Mouse (Mus musculus): ENCODE data around the gene Abcc8. TPM values are rescaled to one million over a fixed set of nuclear protein-coding genes. Genes with fewer than 3 reads are reported as not detected.
"Not testable (repeated sequence)": the region's sequence is repeated elsewhere in the genome, so short reads cannot be mapped to it uniquely, and the experiment has no call there.

Abcc8 gene
- 10 to 100 TPM; 39.5 to 54.6 (median 45.7) TPM for total RNA-seq (2022)

DNA sequence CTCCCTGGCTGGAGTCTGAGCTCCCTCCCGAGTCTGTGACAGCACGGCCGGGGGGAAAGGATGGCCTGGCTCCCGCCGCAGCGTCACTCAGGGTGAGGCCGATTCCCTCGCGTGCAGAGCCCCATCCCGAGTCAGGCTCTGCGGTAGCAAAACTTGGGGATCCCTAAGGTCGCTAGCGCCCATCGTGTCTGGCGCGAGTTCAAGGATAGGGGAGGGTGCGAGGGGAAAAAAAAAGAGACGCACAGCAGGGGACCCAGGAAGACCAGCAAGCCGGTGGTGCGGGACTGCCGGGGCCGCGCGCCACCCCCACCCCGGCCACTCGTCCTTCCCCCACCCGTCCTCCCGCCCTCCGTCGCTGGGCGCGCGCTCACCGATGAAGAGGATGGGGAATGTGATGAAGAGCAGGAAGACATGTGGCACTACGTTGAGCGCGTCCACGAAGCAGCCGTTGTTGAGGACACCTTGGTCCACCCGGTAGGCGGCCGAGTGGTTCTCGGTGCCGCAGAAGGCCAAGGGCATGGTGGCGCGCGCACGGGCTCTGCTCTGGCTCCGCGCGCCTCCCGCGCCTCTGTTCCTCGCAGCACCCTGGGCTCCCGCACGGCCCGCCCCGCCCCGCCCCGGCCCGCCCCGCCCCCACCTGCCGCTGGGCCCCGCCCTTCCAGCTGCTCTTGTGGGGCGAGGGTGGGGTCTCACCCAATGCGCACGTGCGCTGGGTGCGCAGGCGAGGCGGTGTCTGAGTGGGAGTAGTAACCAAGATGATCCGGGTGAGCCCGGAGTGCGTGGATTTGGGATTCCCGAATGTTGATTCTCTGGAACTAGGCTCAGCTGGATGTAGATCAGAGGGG lies at the start of gene Abcc8:
Gene Abcc8, minus strand, starts transcription at position 603 of the 845 bp plus-strand sequence.
- DNase-seq (ENCODE audit: low spot score): no peak

DNA sequence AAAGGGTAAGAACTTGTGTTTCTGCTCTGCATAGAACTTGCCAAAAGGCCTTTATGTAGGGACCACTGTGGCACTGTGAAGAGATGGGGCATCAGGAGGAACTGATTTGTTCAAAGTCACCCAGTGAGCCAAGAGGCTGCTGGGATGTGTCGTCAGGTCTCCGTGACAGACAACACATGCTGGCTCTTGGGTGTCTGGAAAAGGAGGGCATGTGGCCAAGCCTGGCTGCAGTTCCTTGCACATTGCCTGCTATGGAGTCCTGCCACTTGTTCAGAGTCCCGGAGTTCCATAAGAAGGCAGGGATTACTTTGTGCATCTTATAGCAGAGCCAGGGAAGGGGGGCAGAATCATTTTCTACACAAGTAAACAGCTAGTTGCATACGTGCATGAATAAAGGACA lies 47.1 kb upstream of the Abcc8 start:
- peak; percentile 57 for DNase-seq (ENCODE audit: low spot score)

DNA sequence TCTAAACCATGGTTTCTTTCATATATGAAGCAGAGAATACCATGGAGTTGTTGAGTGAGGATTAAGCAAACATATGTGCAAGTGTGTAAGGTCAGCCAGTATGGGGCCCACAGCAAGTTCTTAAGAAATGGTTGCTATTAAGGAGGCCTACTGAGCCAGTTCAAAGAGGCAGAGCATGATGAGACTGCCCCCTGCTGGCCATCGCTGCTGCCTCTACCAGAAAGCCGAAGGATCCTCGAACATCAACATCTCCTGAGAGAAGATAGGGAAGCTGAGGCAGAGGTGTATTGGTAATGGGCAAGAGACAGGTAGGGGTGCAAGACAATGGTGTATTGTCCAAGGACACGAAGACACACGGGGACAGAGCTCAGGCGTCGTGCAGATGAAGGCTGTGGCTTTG lies 46.4 kb upstream of the Abcc8 start:
- no peak for DNase-seq (ENCODE audit: low spot score)

DNA sequence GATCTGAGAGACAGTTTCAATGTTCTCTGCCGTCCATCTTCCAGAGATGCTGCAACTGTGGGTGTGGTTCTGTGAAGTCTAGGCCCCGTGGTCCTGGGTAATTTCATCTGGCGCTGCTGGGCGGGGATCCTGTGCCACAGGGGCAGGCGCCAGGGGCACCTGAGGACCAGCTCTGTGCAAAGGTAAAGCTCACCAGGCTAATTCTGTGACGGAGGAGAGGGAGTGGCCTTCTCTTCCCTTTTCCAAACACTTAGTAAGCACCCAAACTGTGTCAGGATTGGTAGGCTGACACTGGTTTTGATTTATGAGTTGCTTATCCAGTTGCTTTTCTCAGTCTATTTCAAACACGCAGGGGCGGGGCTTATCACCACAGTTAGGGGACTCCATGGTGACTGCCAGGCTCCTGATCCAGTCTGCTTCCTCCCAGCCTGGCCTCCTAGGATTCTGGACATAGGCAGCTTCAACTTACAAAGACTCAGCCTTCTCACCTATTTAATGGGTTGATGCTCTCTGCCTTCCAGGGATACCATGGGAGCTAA lies 40.8 kb upstream of the Abcc8 start:
- DNase-seq (ENCODE audit: low spot score): no peak

DNA sequence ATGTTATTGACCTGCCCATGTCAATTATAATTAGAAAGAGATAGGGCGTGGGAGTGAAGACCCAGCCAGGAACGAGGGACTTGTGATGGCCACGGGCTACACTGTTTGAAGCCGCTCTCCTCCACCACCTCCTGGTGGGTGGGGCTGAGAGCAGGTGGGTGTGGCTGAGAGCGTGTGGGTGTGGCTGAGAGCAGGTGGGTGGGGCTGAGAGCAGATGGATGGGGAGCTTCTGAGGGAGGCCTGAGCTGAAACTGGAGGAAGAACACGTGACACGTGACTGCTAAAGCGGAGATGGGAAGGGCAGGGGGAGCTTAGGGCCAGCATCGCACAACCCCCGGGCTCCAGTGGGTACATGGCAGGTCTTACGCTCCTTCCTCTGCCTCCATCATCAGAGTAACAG lies 38.6 kb upstream of the Abcc8 start:
- DNase-seq (ENCODE audit: low spot score): no peak

DNA sequence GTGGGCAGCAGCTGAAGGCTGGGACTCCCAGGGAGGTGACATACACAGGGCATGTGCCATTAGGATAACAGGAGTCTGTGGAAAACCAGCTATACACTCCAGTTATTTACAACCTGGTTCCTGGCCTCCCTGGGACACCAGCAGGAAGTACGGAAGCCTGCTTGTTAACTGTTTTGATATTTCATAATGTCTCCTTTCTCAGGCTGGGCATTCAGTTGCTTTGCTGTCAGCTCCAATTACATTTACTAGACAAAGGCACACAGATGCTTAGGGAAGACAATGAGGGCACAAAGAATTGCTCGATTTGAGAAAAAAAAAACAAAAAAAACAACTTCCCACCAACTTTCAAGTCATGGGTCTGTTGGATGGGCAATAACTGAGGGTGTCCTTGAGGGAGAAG lies 36.6 kb upstream of the Abcc8 start:
- DNase-seq (ENCODE audit: low spot score): no peak

DNA sequence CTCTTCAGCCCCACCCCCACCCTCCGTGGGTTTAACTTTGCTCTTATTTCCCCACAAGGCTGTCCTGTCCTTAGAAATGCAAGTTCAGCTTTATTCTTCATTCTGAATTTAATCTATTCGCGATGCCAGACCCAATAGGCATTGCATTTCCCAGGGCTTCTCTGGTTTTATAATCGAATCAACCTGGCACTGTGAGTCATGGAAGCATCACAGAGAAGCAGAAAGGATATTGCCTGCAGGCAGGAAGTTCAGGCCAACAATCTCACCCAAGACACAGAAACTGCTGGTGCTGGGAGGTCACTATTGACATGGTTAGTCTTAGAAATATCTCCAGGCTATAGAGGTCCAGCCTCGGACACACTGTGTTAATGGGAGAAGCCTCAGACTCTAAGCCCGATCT lies 30.4 kb upstream of the Abcc8 start:
- DNase-seq (ENCODE audit: low spot score): no peak

DNA sequence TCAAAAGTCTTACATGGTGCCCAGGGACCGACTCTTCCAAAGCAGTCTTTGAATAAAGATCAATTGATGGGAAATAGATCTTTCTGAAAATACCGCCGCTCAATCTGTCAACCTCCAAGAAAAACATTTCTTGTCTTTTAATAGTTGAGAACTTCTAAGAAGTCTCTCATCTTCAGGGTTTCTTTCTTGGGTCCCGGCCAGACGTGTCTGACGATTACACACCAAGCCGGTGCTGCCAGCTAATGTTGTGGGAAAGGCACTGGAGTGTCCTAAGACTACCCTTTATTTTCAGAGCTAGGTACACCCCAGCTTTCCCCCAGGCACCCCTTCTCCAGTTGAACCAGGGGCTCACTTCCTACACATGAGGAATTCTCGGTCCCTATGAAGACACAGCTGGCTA lies 28.3 kb upstream of the Abcc8 start:
- DNase-seq (ENCODE audit: low spot score): no peak

DNA sequence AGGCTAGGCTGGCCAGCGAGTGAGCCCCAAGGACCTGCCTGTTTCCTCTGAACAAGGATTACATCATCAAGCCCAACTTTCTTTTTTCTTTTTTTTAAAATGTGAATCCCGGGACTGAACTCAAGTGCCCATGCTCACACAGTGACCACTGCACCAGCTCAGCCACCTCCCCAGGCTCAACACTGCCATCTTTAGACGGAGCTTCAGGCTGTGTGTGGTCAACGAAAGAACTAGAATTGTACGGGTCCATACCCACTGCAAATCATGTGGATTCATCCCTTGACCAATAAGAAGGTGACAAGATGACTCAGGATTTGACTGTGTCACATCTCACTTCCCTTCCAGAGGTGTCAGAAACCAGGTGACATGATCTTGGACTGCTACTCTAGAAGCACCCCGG lies 24.9 kb upstream of the Abcc8 start:
- DNase-seq (ENCODE audit: low spot score): no peak

DNA sequence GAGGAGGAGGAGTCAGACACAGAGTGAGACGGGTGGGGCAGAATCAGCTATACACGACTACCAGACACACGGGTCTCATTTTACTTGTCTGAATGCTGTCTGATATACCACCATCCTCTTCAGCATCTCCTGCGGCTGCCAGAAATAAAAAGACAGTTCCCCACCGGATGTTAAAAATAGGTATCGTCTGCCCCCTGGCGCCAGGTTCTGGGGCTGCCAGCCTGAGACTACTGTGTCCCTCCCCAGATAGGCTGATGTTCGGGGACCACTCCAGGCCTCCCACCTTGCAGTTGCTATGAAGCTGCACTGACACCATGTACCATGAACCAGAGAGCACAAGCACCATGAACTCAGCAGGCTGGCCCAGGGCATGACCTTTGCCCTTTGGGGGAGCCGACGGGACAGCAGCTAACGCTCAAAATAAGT lies 24.2 kb upstream of the Abcc8 start:
- no peak for DNase-seq (ENCODE audit: low spot score)

DNA sequence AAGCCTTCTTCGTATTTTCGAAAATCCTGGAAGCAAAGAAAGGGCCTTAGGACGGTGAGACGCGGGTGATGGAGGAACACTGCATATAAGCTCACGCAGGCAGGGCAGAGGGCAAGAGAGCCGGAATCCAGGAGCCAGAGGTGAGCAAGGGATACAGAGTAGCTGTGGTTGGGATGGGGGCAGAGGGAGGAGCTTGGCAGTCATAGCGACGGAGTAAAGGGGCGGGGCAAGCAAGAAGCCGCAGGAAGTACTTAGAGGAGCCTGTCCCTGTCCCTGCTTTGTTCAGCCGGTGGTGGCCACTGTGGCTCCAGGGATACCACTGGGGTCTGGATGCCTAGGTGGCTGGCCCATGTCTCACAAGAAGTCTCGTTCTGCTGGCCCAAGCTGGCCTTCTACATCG lies 21.8 kb upstream of the Abcc8 start:
- no peak for DNase-seq (ENCODE audit: low spot score)

DNA sequence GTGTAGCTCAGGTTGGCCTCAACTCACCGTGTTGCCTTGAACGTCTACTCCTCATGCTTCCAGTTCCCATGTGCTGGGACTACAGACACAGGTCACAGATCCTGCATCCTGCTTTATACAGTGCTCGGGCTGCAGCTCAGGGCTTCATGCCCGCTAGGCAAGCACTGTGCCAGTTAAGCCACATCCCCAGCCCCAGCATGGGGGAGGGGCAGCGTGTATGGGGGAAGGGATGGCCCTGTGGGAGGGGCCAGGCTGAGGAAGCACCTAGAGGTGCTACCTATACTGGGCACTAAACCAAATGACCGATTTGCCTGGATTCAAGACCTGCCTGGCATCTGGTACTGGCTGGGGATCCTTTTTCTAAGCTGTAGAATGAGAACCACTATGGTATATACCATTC lies 20.2 kb upstream of the Abcc8 start:
- DNase-seq (ENCODE audit: low spot score): no peak

DNA sequence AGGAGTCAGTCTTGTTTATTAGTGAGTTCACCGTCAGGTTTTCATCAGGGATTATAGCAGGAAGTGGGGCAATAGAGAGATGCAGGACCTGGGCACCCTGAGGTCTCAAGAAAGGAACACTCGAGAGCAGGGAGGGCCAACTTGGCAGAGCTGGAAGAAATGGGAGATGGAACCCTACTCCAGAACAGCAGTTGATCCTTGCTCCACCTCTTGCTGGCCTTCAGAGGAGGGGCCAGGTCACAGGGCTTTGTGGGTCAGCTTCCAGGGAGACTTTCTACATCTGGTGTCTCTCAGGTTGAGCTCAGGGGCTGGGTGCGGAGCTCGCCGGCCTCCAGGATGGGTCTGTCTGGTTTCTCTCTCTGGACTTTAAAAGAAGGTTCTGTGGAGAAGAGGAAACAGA lies 15.5 kb upstream of the Abcc8 start:
- DNase-seq (ENCODE audit: low spot score): no peak

DNA sequence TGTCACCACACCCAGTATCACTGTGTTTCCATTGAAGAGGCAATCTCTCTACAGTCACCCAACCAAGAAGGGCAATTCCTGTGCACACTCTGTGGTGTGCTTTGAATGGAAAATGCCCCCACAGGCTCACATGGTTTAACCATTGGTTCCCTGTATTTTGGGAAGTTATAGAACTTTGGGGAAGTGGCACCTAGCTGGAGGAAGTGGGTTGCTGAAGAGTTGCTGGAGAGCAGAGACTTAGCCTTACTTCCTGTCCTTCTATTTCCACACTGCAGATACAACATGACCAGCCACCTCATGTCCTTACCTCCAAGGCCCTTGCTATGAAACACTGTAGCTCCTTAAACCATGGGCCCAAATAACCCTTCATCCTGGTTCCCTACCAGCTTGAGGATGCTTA lies 4.4 kb upstream of the Abcc8 start:
- no peak for DNase-seq (ENCODE audit: low spot score)

DNA sequence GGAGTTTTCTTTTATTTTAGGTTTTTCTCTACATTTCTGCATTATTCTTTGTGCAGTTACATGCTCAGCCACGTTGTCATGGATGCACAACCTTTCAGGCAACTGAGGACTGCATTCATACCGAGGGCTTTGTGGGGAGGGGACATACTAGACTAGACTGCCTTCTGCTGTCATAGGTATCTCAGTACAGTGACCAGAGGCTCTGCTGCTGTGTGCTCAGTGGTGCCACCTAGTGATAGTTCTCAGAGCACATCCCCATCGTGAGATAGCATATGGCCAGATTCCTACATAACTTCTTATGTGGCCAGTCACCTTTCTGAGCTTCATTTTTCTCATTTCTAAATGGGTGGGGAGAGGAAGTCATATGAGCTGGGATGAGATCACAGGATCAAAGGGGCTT lies 1.8 kb upstream of the Abcc8 start:
- peak; percentile 13 for DNase-seq (ENCODE audit: low spot score)

DNA sequence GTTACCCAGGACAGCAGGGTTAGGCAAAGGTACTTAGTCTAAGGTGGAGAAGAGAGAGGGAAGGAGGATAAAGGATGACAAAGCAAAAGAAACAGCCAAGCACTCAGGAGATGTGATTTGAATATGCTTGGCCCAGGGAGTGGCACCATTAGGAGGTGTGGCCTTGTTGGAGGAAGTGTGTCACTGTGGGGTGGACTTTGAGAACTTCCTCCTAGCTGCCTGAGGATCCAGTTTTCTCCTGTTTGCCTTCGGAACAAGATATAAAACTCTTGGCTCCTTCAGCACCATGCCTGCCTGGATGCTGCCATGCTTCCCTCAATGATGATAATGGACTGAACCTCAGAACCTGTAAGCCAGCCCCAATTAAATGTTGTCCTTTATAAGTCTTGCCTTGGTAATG lies 10.9 kb downstream of the Abcc8 start:
- not testable (repeated sequence) for DNase-seq (ENCODE audit: low spot score)

DNA sequence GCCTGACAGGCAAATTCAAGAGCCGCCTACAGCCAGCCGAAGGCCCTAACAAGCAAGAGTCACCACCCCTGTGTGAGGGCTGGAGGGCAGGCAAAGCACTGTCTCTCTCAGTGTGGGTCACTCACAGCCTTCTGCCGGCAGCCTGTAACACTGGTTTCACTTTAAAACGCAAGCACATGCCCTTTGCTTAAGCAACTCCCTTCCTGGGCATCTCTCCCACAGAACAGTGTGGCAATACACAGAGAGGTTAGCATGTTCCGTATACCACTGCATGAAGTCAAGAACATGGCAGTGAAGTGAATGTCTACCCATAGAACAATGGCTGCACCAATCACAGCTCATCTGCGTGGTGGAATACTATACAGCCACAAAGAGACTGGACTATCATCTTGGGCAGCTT lies 11.4 kb downstream of the Abcc8 start:
- no peak for DNase-seq (ENCODE audit: low spot score)

DNA sequence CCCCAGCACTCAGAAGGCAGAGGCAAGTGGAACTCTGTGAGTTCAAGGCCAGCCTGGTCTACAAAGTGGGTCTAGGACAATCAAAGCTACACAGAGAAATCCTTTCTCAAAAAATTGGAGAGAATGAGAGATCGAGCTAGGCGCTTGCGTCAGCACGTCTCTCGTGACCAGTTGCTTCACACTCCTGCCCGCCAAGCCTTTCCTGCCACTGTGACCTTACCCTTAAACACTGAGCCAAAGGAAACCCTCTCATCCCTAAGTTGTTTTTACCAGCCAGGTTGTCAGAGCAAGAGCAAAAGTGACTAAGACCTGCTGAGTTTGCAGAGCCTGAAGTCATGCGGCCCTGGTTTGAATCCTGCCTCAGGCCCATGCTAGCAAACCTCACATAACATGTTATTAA lies 11.9 kb downstream of the Abcc8 start:
- DNase-seq (ENCODE audit: low spot score): no peak

DNA sequence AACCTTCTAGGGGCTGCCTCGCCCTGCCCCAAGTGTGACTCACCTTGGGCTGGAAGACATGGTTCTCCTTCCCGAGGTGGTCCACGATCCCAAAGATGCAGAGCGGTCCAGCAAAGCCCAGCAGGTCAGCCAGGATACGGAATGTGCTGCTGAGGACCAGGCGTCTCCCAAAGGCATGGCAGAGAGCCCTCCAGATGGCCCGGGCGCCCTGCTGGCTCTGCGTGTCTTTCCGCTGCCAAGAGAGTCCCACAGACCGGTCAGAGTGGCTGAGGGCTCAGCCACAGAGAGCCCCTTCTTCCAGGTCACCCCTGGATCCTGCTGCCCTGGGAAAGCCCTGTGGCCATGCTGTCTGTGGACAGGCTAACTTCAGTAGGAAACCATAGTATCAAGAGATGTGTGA lies 14.0 kb downstream of the Abcc8 start:
- no peak for DNase-seq (ENCODE audit: low spot score)

DNA sequence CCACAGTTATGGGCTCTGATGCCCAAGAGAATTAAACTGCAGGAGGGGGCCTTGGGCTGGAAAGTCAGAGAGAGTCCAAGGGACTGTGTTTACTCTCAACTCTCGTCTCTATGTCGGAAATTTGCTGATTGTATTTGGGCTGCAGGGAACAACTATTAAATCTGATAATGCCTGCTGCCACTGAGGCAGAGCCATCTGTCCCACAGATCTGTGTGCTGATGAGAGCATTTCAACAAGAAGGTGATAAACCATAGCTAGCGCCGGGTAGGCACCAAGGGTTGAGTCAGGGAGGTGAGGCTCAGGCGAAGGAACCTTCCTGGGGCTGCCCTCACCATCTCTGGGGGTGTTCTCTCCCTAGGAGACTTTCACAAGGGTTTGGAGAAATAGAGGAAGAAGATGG lies 17.1 kb downstream of the Abcc8 start:
- DNase-seq (ENCODE audit: low spot score): no peak

DNA sequence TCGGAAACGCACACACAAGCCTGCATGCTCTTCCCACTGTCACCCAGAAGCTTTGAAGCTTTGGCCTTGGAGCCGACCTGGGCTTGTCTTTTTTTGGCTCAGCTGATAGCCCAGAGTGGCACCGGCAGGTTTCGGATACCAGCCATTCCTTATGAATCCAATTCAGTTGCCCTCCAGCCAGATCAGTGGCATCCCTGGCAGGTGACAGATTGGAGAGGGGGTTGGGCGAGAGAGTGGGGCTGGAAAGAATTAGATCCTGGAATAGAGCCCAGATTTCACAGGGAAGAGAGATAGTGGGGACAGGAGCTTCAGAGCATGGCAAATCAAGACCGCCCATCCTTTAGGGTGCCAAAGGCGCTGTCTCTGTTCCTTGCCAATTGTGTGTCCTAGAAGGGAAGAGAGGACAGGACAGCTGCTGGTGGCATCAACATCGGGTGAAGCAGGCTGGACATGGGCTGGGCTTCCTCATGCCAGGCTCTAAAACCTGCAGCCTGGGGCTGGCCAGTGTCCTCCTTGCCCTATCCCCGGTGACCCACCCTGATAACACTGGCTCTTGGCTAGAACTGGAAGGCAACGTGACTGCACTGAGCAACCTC lies 17.6 kb downstream of the Abcc8 start:
- DNase-seq (ENCODE audit: low spot score): peak; percentile 78

DNA sequence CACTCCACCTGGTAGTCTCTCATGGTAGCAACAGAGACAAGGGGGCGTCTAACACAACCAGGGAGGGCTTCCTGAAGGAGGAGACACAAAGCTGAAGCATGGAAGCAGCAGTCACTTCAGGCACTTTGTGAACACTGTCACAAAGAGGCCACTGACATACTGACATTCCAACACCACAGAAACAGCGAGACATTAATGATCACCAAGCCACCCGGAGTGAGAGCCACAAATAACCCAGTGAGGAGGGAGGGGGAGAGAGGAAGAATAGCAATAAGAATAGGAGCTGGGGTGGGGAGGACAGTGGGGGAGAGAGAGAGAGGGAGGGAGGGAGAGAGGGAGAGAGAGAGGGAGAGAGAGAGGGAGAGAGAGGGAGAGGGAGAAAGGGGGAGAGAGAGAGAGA lies 18.2 kb downstream of the Abcc8 start:
- DNase-seq (ENCODE audit: low spot score): peak; percentile 24

DNA sequence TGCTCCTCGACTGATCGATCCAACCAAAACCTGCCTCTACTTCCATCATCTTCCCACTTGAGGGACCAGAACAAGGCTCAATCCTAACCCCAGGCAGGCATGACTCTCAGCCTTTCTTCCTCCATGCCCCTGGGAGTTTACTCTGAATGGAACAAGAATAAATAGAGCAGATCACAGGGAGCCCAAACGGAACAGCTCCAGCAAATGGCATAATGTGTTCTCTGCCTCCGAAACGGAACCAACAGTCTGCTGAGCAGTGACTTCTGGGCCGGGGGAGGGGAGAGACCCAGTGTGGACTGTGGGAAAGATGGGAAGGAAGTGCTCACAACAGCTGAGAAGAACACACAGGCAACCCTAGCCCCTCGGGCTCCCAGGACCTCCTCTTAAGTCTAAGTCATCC lies 22.1 kb downstream of the Abcc8 start:
- DNase-seq (ENCODE audit: low spot score): no peak

Measured in heart, adult 8-10 months (tissue).